15 mouse cellular contexts compared by ENCODE assay signal in genomic region chr2:72924981-72925380, GRCm38 (mm10).
"Had no signal": no experiment of that assay in that cellular context is flagged by ENCODE, and none has a peak within 500 bp of the region (broad histone marks: within the 10 kb centered on the region; RNA-seq: fewer than 3 reads in every experiment).

No protein-coding gene starts in this region.

- DNase-seq: kidney, postnatal 4 days; liver; liver, embryonic 13.5 days; liver, postnatal 0 days; lung, postnatal 14 days; thymus, postnatal 14 days had no signal

- H3K9ac ChIP-seq: limb, embryonic 12.5 days; liver, embryonic 13.5 days; liver, postnatal 0 days; lung, embryonic 15.5 days had no signal

- H3K9me3 ChIP-seq: limb, embryonic 12.5 days; liver, embryonic 13.5 days; lung, embryonic 15.5 days had no signal

- H3K27ac ChIP-seq: kidney, postnatal 0 days; layer of hippocampus, adult 2 months; limb, embryonic 12.5 days; liver, embryonic 13.5 days; lung, embryonic 15.5 days; macrophage; stomach, postnatal 0 days had no signal

- H3K36me3 ChIP-seq: limb, embryonic 12.5 days; liver, embryonic 13.5 days; lung, embryonic 15.5 days had no signal

- ATAC-seq: liver, postnatal 0 days; midbrain, embryonic 16.5 days had no signal

- H3K4me3 ChIP-seq: layer of hippocampus, adult 2 months; limb, embryonic 12.5 days; liver, embryonic 13.5 days; lung, embryonic 15.5 days; megakaryocyte, embryonic 14.5 days had no signal

- H3K4me1 ChIP-seq: liver, embryonic 13.5 days; lung, embryonic 15.5 days; megakaryocyte, embryonic 14.5 days had no signal

- H3K4me2 ChIP-seq: limb, embryonic 12.5 days; liver, embryonic 13.5 days; lung, embryonic 15.5 days; midbrain, embryonic 11.5 days had no signal

- H3K27me3 ChIP-seq: limb, embryonic 12.5 days; liver, embryonic 13.5 days; lung, embryonic 15.5 days; megakaryocyte, embryonic 14.5 days had no signal
